Mouse (Mus musculus) cerebral cortex, adult 2 months (tissue): ENCODE measurements around the gene Unc50.

ENCODE experiments used
- WGBS: fragments of 180-500 bp; shearing (Covaris S2); methylation state at CpG from one replicate; pipeline ENCODE4 v1.1.7; 2018; 5-methylcytosine and 5-hydroxymethylcytosine counted together

Unc50 gene

GRCm38 (mm10) chr1:37486994-37487393 is 57.1 kb downstream of the Unc50 start:
- 86% methylated on average over 3 of the region's 3 CpGs for WGBS

- WGBS, result 82% methylated on average over 12 of the region's 12 CpGs
Observed at GRCm38 (mm10) chr1:37488531-37488930, 58.6 kb downstream of the Unc50 start.
